Comparison of ENCODE assay signal across 25 mouse cellular contexts in genomic region chr5:121157017-121157416, GRCm38 (mm10). TPM values are rescaled to one million over a fixed set of nuclear protein-coding genes. Genes with fewer than 3 reads are reported as not detected.
A peak's percentile ranks its signal among the peaks of the same experiment; 100 is the strongest.
DNase-seq lines count a peak whose midpoint lies in the region; ATAC-seq and TF ChIP-seq lines count a peak whose summit lies in the region.
"Had no signal": no experiment of that assay in that cellular context is flagged by ENCODE, and none has a peak within 500 bp of the region (broad histone marks: within the 10 kb centered on the region; RNA-seq: fewer than 3 reads in every experiment).

No protein-coding gene starts in this region.

- intact Hi-C loops in gastrocnemius, adult 2 months (cut with DNase I) = no loop called here
- intact Hi-C loops in gastrocnemius, postnatal 36 days (cut with DNase I) = no loop called here

- POLR2A ChIA-PET in Patski (lab: Charles Lee) = no interaction called here

- H3K27me3 ChIP-seq in lung, embryonic 14.5 days (ENCODE audit: insufficient read depth, low read length) = no peaks in the 10 kb centered on the region
- no peaks in the 10 kb centered on the region for H3K27me3 ChIP-seq in Patski
- H3K27me3 ChIP-seq: embryonic facial prominence, embryonic 12.5 days; forebrain, embryonic 12.5 days; hindbrain, embryonic 15.5 days; midbrain, embryonic 15.5 days; neural tube, embryonic 13.5 days had no signal

- no peak for TF ChIP-seq CTCF in gastrocnemius, adult 2 months (IDR thresholded peaks at IDR 0.05)
- TF ChIP-seq CTCF in lung, embryonic 14.5 days (IDR thresholded peaks at IDR 0.05; ENCODE audit: low read depth) = no peak
- TF ChIP-seq CTCF in Patski (IDR thresholded peaks at IDR 0.05) = no peak

- no peak for ATAC-seq in lung, embryonic 14.5 days (ENCODE audit: insufficient read depth)
- ATAC-seq in Patski = peak; percentile 70
- ATAC-seq in inflammation-experienced regulatory T-cells, adult 6 months = no peak
- ATAC-seq: intestine, embryonic 16.5 days; liver, postnatal 0 days; midbrain, embryonic 15.5 days had no signal

- no peak overlapping the region for H3K4me3 ChIP-seq in gastrocnemius, adult 2 months
- H3K4me3 ChIP-seq in lung, embryonic 14.5 days (ENCODE audit: low read depth, low read length) = no peak overlapping the region
- no peak overlapping the region for H3K4me3 ChIP-seq in ES-E14 (ENCODE audit: insufficient read depth in 1 of 2, low read depth in 1 of 2, low read length in 2 of 2, poor library complexity in 1 of 2, severe bottlenecking in 1 of 2)
- H3K4me3 ChIP-seq: embryonic facial prominence, embryonic 12.5 days; forebrain, embryonic 12.5 days; hindbrain, embryonic 15.5 days; layer of hippocampus, adult 2 months; midbrain, embryonic 15.5 days; myocyte; neural tube, embryonic 13.5 days had no signal

- 0 out of 2 replicates have a peak overlapping the region, but pooled peaks have one; percentile 8 for H3K27ac ChIP-seq in gastrocnemius, adult 2 months
- H3K27ac ChIP-seq in lung, embryonic 14.5 days (ENCODE audit: low read depth) = no peak overlapping the region
- H3K27ac ChIP-seq in ES-E14 (ENCODE audit: insufficient read depth, low read depth, low read length, poor library complexity, severe bottlenecking) = no peak overlapping the region
- H3K27ac ChIP-seq: embryonic facial prominence, embryonic 12.5 days; forebrain, embryonic 12.5 days; hindbrain, embryonic 15.5 days; midbrain, embryonic 15.5 days; neural tube, embryonic 13.5 days had no signal

- H3K36me3 ChIP-seq in lung, embryonic 14.5 days (ENCODE audit: insufficient read depth) = peaks cover 73% of the 10 kb centered on the region
- peaks cover 47% of the 10 kb centered on the region for H3K36me3 ChIP-seq in ES-E14 (ENCODE audit: control insufficient read depth, insufficient read depth, low read length, poor library complexity, severe bottlenecking)

- WGBS in lung, embryonic 14.5 days = 54% methylated on average over 2 of the region's 2 CpGs

- H3K9ac ChIP-seq in lung, embryonic 14.5 days = no peak overlapping the region
- H3K9ac ChIP-seq in ES-E14 (ENCODE audit: insufficient read depth, low read depth, low read length, poor library complexity, severe bottlenecking) = no peak overlapping the region
- H3K9ac ChIP-seq: embryonic facial prominence, embryonic 12.5 days; forebrain, embryonic 12.5 days; hindbrain, embryonic 15.5 days; liver, postnatal 0 days; midbrain, embryonic 15.5 days; neural tube, embryonic 13.5 days had no signal

- no peaks in the 10 kb centered on the region for H3K9me3 ChIP-seq in lung, embryonic 14.5 days (ENCODE audit: low read depth, low read length)
- no peaks in the 10 kb centered on the region for H3K9me3 ChIP-seq in ES-E14 (ENCODE audit: control insufficient read depth, insufficient read depth, low read depth, low read length)
- H3K9me3 ChIP-seq: embryonic facial prominence, embryonic 12.5 days; forebrain, embryonic 12.5 days; hindbrain, embryonic 15.5 days; midbrain, embryonic 15.5 days; neural tube, embryonic 13.5 days had no signal

- no peak for DNase-seq in gastrocnemius, adult 2 months
- DNase-seq in gastrocnemius, postnatal 36 days = no peak
- DNase-seq in lung, embryonic 14.5 days = peak; percentile 6
- DNase-seq in lung, postnatal 4 days = no peak
- DNase-seq in ES-E14 (ENCODE audit: low read depth, low spot score) (no peak), Patski (ENCODE audit: low read depth, low spot score) (peak; percentile 50)
- DNase-seq in frontal cortex, postnatal 25 days (ENCODE audit: low spot score in 2 of 2) = no peak
- DNase-seq: heart, postnatal 4 days; kidney, adult 9 months; kidney, postnatal 25 days; liver, postnatal 0 days; lung, postnatal 14 days; right cerebral cortex, adult 18-20 months; thymus, adult 2 months had no signal

- H3K4me2 ChIP-seq in lung, embryonic 14.5 days = no peak overlapping the region
- H3K4me2 ChIP-seq: embryonic facial prominence, embryonic 12.5 days; forebrain, embryonic 12.5 days; heart, embryonic 11.5 days; hindbrain, embryonic 15.5 days; liver, embryonic 11.5 days; midbrain, embryonic 15.5 days; neural tube, embryonic 13.5 days had no signal

- CTCF ChIA-PET in Patski (lab: Charles Lee) = interaction anchor here (1.0 kb wide), 1 partner anchor 20 kb away, joined by 3 read pairs; no protein-coding TSS in a partner anchor

- no peaks in the 10 kb centered on the region for H3K4me1 ChIP-seq in lung, embryonic 14.5 days (ENCODE audit: insufficient read depth)
- no peaks in the 10 kb centered on the region for H3K4me1 ChIP-seq in ES-E14 (ENCODE audit: control insufficient read depth in 2 of 2, insufficient read depth in 2 of 2, low read length in 2 of 2, poor library complexity in 1 of 2)
- H3K4me1 ChIP-seq: embryonic facial prominence, embryonic 12.5 days; forebrain, embryonic 12.5 days; hindbrain, embryonic 15.5 days; neural tube, embryonic 13.5 days had no signal

- in situ Hi-C loops in ES-E14 (cut with MboI; ENCODE audit: low sequenced_read_pairs in 2 of 2, unreplicated experiment in 2 of 2) = no loop called here
- in situ Hi-C loops in Patski (cut with MboI; ENCODE audit: low pct_unique_long_range_greater_than_20kb) = no loop called here

TF ChIP-seq in ES-E14, 5 proteins besides CTCF, POLR2A, EP300 and RAD21:
- TF ChIP-seq HCFC1 (IDR thresholded peaks at IDR 0.05; ENCODE audit: borderline replicate concordance, insufficient read depth, low read length) (no peak), ZC3H11A (IDR thresholded peaks at IDR 0.05; ENCODE audit: borderline replicate concordance, low read depth, low read length) (no peak), ZNF384 (IDR thresholded peaks at IDR 0.05; ENCODE audit: low read depth, low read length) (peak; percentile 83), CHD2 (IDR thresholded peaks at IDR 0.05; ENCODE audit: low read depth, low read length) (no peak), MAFK (IDR thresholded peaks at IDR 0.05; ENCODE audit: insufficient read depth, low read depth, low read length) (peak; percentile 45; the same call in 1 of the 2 replicates)

RNA-seq across cellular contexts. Expression of gene Ptpn11, which starts 34.2 kb away (rescaled TPM):
- 10 to 100 TPM; 70.6 to 74.4 TPM for total RNA-seq in gastrocnemius, adult 2 months (2021)
- total RNA-seq in gastrocnemius, postnatal 36 days (2021) = 10 to 100 TPM; 59.1 to 77.7 TPM
- polyA plus RNA-seq in lung, embryonic 14.5 days (2014; fragmentation: Nextera tagmentation; extraction: Ambion mirVana) = 25.6 and 26.6 TPM in 2 replicates
- 26.3 and 40.2 TPM in 2 replicates for total RNA-seq in ES-E14 (2012; rRNA removed)
- polyA plus RNA-seq in Patski (2021) = 131 TPM
- 10 to 100 TPM in 2 of 3 experiments, 1 to 10 TPM in 1; 9.8 to 16.6 (median 13.3) TPM for polyA plus RNA-seq in inflammation-experienced regulatory T-cells, adult 6 months (2017; shearing (Covaris generic))

RNA-seq across cellular contexts. Expression of gene Rpl6, which starts 47.3 kb away (rescaled TPM):
- 100 to 1,000 TPM; 445 to 518 TPM for total RNA-seq in gastrocnemius, adult 2 months (2021)
- total RNA-seq in gastrocnemius, postnatal 36 days (2021) = 100 to 1,000 TPM; 382 to 446 TPM
- polyA plus RNA-seq in lung, embryonic 14.5 days (2014; fragmentation: Nextera tagmentation; extraction: Ambion mirVana) = 673 and 709 TPM in 2 replicates
- total RNA-seq in ES-E14 (2012; rRNA removed) = 1,876 and 2,169 TPM in 2 replicates
- 1,368 TPM for polyA plus RNA-seq in Patski (2021)
- polyA plus RNA-seq in inflammation-experienced regulatory T-cells, adult 6 months (2017; shearing (Covaris generic)) = 1,000 to 10,000 TPM; 1,376 to 1,988 (median 1,894) TPM

Comparison
In these comparisons a context has a peak if more than half of its experiments do, and no peak if none do; other contexts are left out.
1. DNase-seq: peak in lung, embryonic 14.5 days (single experiment) and Patski (single experiment); none in gastrocnemius, adult 2 months (single experiment), gastrocnemius, postnatal 36 days (0 of 2), lung, postnatal 4 days (0 of 2), ES-E14 (single experiment) and frontal cortex, postnatal 25 days (0 of 2).